Mouse (Mus musculus) lung, postnatal 25 days (tissue): ENCODE data around the gene Dnajc1.

Experiments
- DNase-seq: peaks from one replicate; pipeline ENCODE4 v3.0.0; 2022; ENCODE audit warnings: low spot score

Gene Dnajc1

DNA sequence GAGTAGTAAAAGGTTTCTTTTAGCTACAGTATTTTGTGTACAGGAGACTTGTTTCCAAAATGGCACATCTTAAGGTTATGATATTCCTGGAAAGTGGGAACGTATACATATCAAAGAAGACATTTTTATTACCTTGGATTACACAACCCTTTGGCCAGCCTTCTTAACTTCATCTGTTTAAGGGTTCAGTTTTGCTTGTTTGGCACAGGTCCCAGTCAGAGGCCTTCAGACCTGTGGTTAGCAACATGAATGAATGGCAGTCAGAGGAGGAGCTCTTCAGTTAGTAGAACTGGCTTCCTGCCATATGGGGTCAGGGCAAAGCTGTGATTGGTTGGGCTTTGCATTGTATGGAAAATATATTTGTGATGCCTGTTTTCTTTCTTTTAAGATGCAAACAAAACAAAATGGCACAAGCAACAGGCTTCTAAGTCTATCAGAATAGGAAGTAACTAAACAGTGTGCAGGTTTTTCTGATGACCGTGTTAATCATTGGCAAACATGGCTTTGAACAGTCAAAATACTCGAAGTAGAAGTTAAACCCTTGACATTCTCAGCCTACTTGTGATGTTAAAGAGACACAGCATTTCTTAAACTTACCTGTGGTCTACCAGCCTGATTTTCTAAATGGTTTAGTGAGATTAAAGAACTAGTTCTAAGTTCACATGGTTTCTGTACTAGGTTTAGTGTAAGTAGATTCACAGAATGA lies 196.8 kb downstream of the Dnajc1 start:
- peak; percentile 74 for DNase-seq

DNA sequence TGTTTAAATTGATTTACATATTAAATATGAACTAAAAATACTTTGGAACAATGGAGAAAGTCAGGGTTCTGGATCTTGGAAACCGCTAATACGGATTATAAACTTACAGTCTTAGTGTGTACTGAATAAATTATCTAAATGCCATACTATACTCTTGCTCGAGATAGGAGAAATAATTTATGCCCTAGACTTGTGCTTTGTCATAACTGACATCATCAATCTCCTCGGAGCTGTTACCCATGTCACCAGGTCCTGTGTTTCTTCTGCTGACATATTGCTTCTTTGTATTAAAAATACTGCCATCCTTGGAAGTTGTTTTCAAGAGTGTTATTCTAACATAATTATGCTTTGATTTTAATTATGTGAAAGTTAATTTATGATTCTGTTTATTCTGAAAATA lies 197.3 kb downstream of the Dnajc1 start:
- DNase-seq: no peak

DNA sequence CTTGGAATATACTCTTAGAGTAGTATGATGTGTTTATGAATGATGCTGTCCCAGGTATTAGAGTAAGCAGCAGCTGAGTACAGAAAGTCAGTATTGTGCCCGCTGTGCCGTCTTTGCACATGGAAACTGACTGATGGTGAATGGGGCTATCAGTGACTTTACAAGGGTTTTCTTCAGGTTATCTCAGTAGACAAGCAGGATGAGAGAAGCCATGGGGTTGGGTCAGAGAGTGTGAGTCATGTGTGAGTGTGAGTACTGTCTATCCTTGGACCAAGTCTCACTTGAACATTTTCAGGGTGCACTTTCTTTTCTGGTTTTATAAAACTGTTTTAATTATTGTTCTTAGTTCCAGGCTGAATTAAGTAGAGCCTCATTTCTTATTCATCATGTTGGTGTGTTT lies 204.3 kb downstream of the Dnajc1 start:
- no peak for DNase-seq

DNA sequence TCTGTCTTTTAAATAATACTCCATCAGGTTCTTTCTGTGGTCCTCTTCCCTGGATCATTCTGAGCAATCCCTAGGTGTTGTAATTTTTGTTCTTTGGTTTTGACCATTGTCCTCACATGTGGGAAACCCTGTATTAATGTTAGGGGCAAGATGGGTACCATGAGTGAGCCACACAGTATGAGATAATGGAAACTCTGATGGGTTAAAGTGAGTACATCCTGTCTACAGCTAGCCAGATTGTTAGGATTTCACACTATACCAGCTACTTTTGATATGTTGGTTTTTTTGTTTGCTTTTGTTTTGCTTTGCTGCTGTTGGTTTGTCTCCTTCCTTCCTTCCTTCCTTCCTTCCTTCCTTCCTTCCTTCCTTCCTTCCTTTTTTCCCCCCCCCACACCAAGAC lies 209.6 kb downstream of the Dnajc1 start:
- DNase-seq: no peak

DNA sequence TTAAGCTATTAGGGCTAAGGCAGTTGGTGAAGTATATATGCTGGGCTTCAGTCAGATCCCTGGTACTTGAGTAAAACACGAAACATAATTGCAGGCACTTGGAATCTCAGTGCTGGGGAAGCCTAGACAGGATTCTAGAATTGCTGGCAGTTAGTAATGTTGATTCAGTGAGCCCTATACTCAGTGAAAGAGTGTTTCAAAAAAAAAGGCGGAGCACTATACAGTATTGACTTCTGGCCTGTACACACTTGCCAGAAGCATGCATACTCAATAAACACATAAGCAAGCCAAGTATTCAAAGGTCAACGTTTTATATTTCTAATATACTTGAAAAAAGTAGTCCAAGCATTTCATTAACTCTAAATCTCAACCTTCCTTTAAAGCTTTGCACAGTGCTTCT lies 211.0 kb downstream of the Dnajc1 start:
- DNase-seq: peak; percentile 12

DNA sequence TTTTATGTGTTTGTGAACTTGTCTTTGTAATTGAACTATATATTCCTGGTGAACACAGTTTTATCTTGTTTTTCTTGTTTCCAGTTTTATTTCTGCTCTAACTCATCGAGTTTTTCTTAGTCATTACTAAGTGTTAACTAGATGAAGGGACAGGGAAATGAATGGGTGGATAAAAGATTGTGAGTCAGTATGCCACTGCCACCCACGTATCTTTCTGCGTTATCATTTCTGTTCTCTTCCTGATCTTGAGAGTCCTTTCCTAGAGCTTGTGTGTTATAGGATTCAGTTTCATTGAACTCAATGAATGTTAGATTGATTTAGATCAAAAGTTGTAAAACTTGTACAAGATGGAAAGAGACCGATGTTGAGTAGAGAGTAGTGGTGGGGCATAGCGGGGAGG lies 212.3 kb downstream of the Dnajc1 start:
- no peak for DNase-seq

DNA sequence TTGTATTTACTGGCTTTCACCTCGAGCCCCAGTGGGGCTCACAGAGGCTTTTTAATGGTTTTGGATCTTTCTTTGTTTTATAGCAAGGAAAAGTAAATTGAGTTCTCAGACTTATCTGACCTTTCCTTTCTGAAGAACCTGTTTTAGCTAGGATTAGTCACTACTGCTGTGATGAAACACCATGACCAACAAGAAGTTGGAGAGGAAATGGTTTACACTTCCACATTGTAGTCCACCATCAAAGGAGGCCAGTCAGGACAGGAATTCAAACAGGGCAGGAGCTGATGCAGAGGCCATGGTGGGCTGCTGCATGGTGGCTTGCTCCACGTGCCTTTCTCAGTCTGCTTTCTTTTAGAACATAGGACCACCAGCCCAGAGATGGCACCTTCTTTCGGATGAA lies 216.4 kb downstream of the Dnajc1 start:
- no peak for DNase-seq

DNA sequence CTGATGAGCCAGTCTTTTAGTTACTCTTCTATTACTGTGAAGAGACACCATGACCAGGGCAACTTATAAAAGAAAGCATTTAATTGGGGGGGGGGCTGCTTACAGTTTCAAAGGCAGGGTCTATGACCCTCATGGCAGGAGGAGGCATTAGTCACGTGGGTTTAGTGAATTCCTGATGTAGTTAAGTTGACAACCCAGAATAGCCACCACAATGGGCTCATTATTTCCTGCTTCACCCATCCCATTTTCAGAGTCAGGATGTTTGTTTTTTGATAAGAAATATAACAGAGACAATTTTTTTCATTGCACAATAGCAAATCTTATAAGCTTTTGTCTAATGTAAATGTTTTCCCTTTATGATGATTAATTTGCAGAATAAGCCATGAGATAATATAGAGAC lies 217.4 kb downstream of the Dnajc1 start:
- no peak for DNase-seq

DNA sequence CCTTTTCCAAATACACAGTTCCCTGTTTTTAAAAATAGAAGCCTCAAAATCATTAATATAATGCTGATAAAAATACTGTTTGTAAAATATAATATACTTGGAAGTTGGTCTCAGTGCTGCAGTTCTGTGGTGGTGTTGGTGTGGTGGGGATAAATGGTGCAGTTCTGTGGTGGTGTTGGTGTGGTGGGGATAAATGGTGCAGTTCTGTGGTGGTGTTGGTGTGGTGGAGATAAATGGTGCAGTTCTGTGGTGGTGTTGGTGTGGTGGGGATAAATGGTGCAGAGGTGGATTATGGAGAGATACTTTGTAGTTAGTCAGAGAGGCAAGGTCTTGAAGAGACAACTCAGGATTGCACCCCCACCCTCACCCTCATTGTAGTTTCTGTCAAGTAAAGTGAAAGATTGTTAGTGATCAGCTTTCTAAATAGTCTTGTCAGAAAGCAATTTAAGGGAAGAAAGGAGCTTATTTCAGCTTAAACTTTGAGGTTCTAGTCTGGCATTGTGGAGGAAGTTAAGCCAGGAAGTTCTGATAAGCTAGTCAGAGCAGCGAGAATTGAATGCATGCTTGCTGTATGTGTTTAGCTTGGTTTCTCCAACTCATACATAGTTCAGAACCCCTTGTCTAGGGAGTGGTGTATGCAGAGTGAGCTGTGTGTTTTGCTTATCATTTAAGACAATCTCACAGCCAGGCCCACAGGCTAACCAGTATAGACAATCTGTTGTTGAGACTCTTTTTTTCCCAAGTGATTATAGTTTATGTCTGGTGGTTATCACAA lies 223.3 kb downstream of the Dnajc1 start:
- no peak for DNase-seq

DNA sequence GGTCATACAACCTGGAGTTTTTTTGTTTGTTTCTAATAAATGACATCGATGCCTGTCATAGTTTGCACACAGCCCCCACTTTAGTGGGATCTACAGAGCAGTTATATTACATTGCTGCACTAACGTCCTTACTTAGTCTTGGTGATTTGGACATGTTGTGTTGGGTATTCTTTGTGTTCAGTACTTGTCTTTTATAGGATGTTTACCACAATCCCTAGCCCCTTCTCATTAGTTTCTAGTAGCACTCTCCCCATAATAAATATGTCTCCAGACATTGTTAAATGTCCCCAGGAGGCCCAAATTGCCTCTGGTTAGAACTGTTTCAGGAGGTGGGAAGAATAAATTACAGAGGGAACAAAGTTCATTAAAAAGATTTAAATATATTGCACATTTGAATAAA lies 227.1 kb downstream of the Dnajc1 start:
- no peak for DNase-seq

DNA sequence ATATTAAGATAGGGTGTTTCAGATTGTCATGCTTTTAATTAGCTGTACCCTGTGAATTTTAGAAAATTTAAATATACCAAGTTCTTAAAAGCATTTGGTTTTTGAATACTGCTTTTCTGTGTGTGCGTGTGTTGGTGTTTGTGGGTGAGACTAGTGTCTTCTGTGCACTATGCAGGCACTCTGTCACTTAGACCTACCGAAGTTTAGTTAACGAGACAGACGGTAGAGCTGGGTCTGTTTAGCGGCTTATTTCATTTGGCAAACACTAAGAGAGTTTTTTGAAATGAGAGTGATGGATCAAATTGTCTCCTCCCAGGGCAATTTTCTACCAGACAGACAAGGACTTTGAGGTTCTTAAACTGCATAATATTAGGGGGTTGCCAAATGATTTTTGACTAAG lies 231.6 kb downstream of the Dnajc1 start:
- no peak for DNase-seq

DNA sequence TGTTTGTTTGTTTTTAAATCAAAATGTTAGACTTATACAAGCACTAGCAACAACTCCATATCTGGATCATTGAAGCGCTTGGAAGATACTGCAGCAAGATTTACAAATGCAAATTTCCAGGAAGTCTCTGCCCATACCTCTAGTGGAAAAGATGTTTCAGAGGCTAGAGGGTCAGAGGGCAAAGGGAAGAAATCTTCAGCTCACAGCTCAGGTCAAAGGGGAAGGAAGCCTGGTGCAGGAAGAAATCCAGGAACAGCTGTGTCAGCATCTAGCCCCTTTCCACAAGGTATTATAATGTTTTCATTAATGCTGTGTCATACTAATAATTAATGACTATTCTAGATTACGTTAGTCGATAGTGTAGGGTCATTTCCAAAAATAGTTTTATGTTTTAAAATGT lies 233.2 kb downstream of the Dnajc1 start:
- DNase-seq: no peak

DNA sequence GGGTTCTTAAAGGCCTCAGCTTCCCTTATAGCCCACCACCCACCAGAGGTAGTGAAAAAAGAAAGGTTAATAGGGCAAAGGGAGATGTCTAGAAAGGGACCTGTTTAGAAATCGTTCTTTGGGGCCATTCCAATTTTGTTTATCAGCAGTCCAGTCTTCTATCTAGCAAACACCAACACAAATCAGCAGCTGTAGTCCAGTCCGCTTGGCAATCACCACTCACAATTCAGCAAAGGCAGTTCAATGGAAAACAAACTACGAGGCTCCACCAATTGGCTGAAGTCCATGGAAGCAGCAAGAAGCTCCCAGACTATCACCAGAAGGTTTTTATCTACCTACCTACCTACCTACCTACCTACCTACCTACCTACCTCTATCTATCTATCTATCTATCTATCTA lies 236.5 kb downstream of the Dnajc1 start:
- no peak for DNase-seq
